Mouse (Mus musculus) MEL (cell line): ENCODE measurements around the gene Lrrc4c. TPM values are rescaled to one million over a fixed set of nuclear protein-coding genes. Genes with fewer than 3 reads are reported as not detected.

ENCODE experiments used
- DNase-seq: peaks from one replicate; pipeline ENCODE4 v3.0.0; 2011; ENCODE audit warnings: low read depth, low spot score
- H3K27ac ChIP-seq: 2 replicates; pipeline ENCODE4 v1.5.1; 2012; ENCODE audit warnings: low read depth, mild to moderate bottlenecking, control low read depth, low read length, moderate library complexity; ENCODE audit not compliant: control insufficient read depth
- H3K27me3 ChIP-seq, 2 experiments: fragments of 150-350 bp in 1 of 2; sonication (generic) in 1 of 2; 2 replicates each; pipeline ENCODE4 v1.6.1; 2012; ENCODE audit warnings: low read length in 2 of 2, mild to moderate bottlenecking in 2 of 2, improper control_type of control experiment in 1 of 2, moderate library complexity in 1 of 2; ENCODE audit not compliant: insufficient read depth in 2 of 2, control insufficient read depth in 1 of 2
- H3K36me3 ChIP-seq, 2 experiments: 2 replicates each; pipeline ENCODE4 v1.6.1; 2012 to 2014; ENCODE audit warnings: low read length in 2 of 2, improper control_type of control experiment in 1 of 2, inconsistent platforms in 1 of 2, mild to moderate bottlenecking in 1 of 2; ENCODE audit not compliant: insufficient read depth in 2 of 2, control insufficient read depth in 1 of 2
- H3K4me1 ChIP-seq, 2 experiments: fragments of 150-350 bp in 1 of 2; sonication (generic) in 1 of 2; 2 replicates each; pipeline ENCODE4 v1.6.1; 2012; ENCODE audit warnings: low read length in 2 of 2, improper control_type of control experiment in 1 of 2, mild to moderate bottlenecking in 1 of 2; ENCODE audit not compliant: insufficient read depth in 2 of 2, control insufficient read depth in 1 of 2
- H3K4me3 ChIP-seq, 2 experiments: fragments of 150-350 bp in 1 of 2; sonication (generic) in 1 of 2; 2 replicates each; pipeline ENCODE4 v1.5.1; 2012; ENCODE audit warnings: low read depth in 2 of 2, low read length in 2 of 2, mild to moderate bottlenecking in 2 of 2, moderate library complexity in 2 of 2, control low read depth in 1 of 2, improper control_type of control experiment in 1 of 2; ENCODE audit not compliant: control insufficient read depth in 1 of 2, insufficient read depth in 1 of 2
- H3K79me2 ChIP-seq: 2 replicates; pipeline ENCODE4 v1.6.1; 2012; ENCODE audit warnings: mild to moderate bottlenecking, low read length, moderate library complexity; ENCODE audit not compliant: control insufficient read depth, poor library complexity, insufficient read depth
- H3K9ac ChIP-seq: 2 replicates; pipeline ENCODE4 v1.6.1; 2012; ENCODE audit warnings: low read depth, mild to moderate bottlenecking, control low read depth, low read length, moderate library complexity; ENCODE audit not compliant: control insufficient read depth, poor library complexity, severe bottlenecking
- H3K9me3 ChIP-seq: fragments of 150-350 bp; sonication (generic); replicated peaks from 2 replicates; pipeline ENCODE4 v1.6.1; 2012; ENCODE audit warnings: mild to moderate bottlenecking, low read length, improper control_type of control experiment, moderate library complexity; ENCODE audit not compliant: insufficient read depth
- BHLHE40 ChIP-seq: IDR thresholded peaks from 2 replicates; pipeline ENCODE4 v1.6.1; 2012; ENCODE audit warnings: low read depth, mild to moderate bottlenecking, inconsistent platforms, low read length, improper control_type of control experiment, borderline replicate concordance
- CHD1 ChIP-seq: IDR thresholded peaks from 2 replicates; pipeline ENCODE4 v1.6.1; 2012; ENCODE audit warnings: low read depth, mild to moderate bottlenecking, inconsistent platforms, low read length, improper control_type of control experiment
- CHD2 ChIP-seq: IDR thresholded peaks from 2 replicates; pipeline ENCODE4 v1.6.1; 2011; ENCODE audit warnings: low read length, improper control_type of control experiment
- ELF1 ChIP-seq: IDR thresholded peaks from 2 replicates; pipeline ENCODE4 v1.6.1; 2014; ENCODE audit warnings: low read depth, mild to moderate bottlenecking, inconsistent platforms, low read length, improper control_type of control experiment, moderate library complexity
- EP300 ChIP-seq, 2 experiments: IDR thresholded peaks; 2 replicates each; pipeline ENCODE4 v1.6.1; 2011; ENCODE audit warnings: improper control_type of control experiment in 2 of 2, low read length in 2 of 2, low read depth in 1 of 2, mild to moderate bottlenecking in 1 of 2
- ETS1 ChIP-seq: IDR thresholded peaks from 2 replicates; pipeline ENCODE4 v1.6.1; 2012; ENCODE audit warnings: low read depth, mild to moderate bottlenecking, inconsistent platforms, low read length, improper control_type of control experiment, moderate library complexity
- GABPA ChIP-seq: IDR thresholded peaks from 2 replicates; pipeline ENCODE4 v1.6.1; 2012; ENCODE audit warnings: low read depth, mild to moderate bottlenecking, inconsistent platforms, low read length, improper control_type of control experiment, moderate library complexity
- GATA1 ChIP-seq: IDR thresholded peaks from 2 replicates; pipeline ENCODE4 v1.6.1; 2011; ENCODE audit warnings: low read depth, low read length, improper control_type of control experiment
- HCFC1 ChIP-seq: IDR thresholded peaks from 2 replicates; pipeline ENCODE4 v1.6.1; 2012; ENCODE audit warnings: low read depth, mild to moderate bottlenecking, inconsistent platforms, low read length, improper control_type of control experiment, moderate library complexity
- MEF2A ChIP-seq: IDR thresholded peaks from 2 replicates; pipeline ENCODE4 v1.6.1; 2014; ENCODE audit warnings: low read depth, mild to moderate bottlenecking, inconsistent platforms, low read length, improper control_type of control experiment; ENCODE audit not compliant: poor library complexity, insufficient replicate concordance, severe bottlenecking; ENCODE audit errors: extremely low read depth
- MYB ChIP-seq: IDR thresholded peaks from 2 replicates; pipeline ENCODE4 v1.6.1; 2011; ENCODE audit warnings: mild to moderate bottlenecking, low read depth, low read length, improper control_type of control experiment
- MYC ChIP-seq: IDR thresholded peaks from 2 replicates; pipeline ENCODE4 v1.6.1; 2011; ENCODE audit warnings: low read depth, mild to moderate bottlenecking, low read length, improper control_type of control experiment, moderate library complexity
- NELFE ChIP-seq: IDR thresholded peaks from 2 replicates; pipeline ENCODE4 v1.6.1; 2011; ENCODE audit warnings: low read depth, low read length, improper control_type of control experiment
- NRF1 ChIP-seq: IDR thresholded peaks from 2 replicates; pipeline ENCODE4 v1.6.1; 2014; ENCODE audit warnings: low read depth, mild to moderate bottlenecking, inconsistent platforms, low read length, improper control_type of control experiment, moderate library complexity; ENCODE audit not compliant: poor library complexity, insufficient read depth, severe bottlenecking
- POLR2A ChIP-seq, 2 experiments: IDR thresholded peaks; 2 replicates each; pipeline ENCODE4 v1.6.1; 2011 to 2012; ENCODE audit warnings: low read length in 2 of 2, mild to moderate bottlenecking in 2 of 2, control low read depth in 1 of 2, improper control_type of control experiment in 1 of 2, low read depth in 1 of 2, moderate library complexity in 1 of 2; ENCODE audit not compliant: control insufficient read depth in 1 of 2, insufficient read depth in 1 of 2, poor library complexity in 1 of 2
- POLR2AphosphoS2 ChIP-seq: IDR thresholded peaks from 2 replicates; pipeline ENCODE4 v1.6.1; 2011; ENCODE audit warnings: low read length, improper control_type of control experiment
- RCOR1 ChIP-seq: IDR thresholded peaks from 2 replicates; pipeline ENCODE4 v1.6.1; 2012; ENCODE audit warnings: low read depth, mild to moderate bottlenecking, inconsistent platforms, low read length, improper control_type of control experiment
- SMC3 ChIP-seq: IDR thresholded peaks from 2 replicates; pipeline ENCODE4 v1.6.1; 2011; ENCODE audit warnings: low read depth, low read length, improper control_type of control experiment
- TAL1 ChIP-seq: IDR thresholded peaks from 2 replicates; pipeline ENCODE4 v1.6.1; 2012; ENCODE audit warnings: mild to moderate bottlenecking, inconsistent platforms, low read length, moderate library complexity, mixed read lengths
- TCF12 ChIP-seq: IDR thresholded peaks from 2 replicates; pipeline ENCODE4 v1.6.1; 2014; ENCODE audit warnings: low read depth, mild to moderate bottlenecking, inconsistent platforms, low read length, improper control_type of control experiment, moderate library complexity
- USF1 ChIP-seq: IDR thresholded peaks from 2 replicates; pipeline ENCODE4 v1.6.1; 2014; ENCODE audit warnings: low read depth, mild to moderate bottlenecking, inconsistent platforms, low read length, improper control_type of control experiment, moderate library complexity
- USF2 ChIP-seq, 2 experiments: IDR thresholded peaks; 2 replicates each; pipeline ENCODE4 v1.6.1; 2011 to 2012; ENCODE audit warnings: improper control_type of control experiment in 2 of 2, low read length in 2 of 2, borderline replicate concordance in 1 of 2, inconsistent platforms in 1 of 2, low read depth in 1 of 2, mild to moderate bottlenecking in 1 of 2; ENCODE audit not compliant: insufficient read depth in 1 of 2
- ZMIZ1 ChIP-seq: IDR thresholded peaks from 2 replicates; pipeline ENCODE4 v1.6.1; 2012; ENCODE audit warnings: low read depth, mild to moderate bottlenecking, inconsistent platforms, low read length, improper control_type of control experiment, moderate library complexity
- ZNF384 ChIP-seq: IDR thresholded peaks from 2 replicates; pipeline ENCODE4 v1.6.1; 2012; ENCODE audit warnings: low read depth, mild to moderate bottlenecking, inconsistent platforms, low read length, improper control_type of control experiment
- polyA plus RNA-seq, 2 experiments: library from polyadenylated mRNA; stranded (reverse) in 1 of 2; unstranded in 1 of 2; fragments of >175 nt in 1 of 2; fragments of >200 nt in 1 of 2; gene quantifications; 2 replicates each; pipeline versions ENCODE4 v1.2.1 to v1.2.4; 2012; ENCODE audit warnings: low replicate concordance in 2 of 2, low read depth in 1 of 2; ENCODE audit not compliant: insufficient read length in 2 of 2, insufficient read depth in 1 of 2, missing spikeins in 1 of 2
- total RNA-seq: library from RNA; depleted of rRNA; stranded (reverse); fragments of 300-350 nt; gene quantifications from 2 replicates; pipeline ENCODE4 v1.2.3, GENCODE M21; 2012

Lrrc4c gene
- total and polyA plus RNA-seq, 3 experiments, result not detected

- Histone ChIP-seq H3K27ac (no peak overlapping the region), H3K36me3 (no peaks in the 10 kb centered on the region), H3K9me3 (no peaks in the 10 kb centered on the region), H3K4me3 (no peak overlapping the region), H3K4me1 (no peaks in the 10 kb centered on the region), H3K9ac (no peak overlapping the region), H3K79me2 (no peaks in the 10 kb centered on the region), H3K27me3 (no peaks in the 10 kb centered on the region)
- no peak for DNase-seq
- TF ChIP-seq ELF1 (no peak), POLR2AphosphoS2 (no peak)
These were observed 1286.8 kb downstream of the Lrrc4c start for GRCm38 (mm10) chr2:97604688-97605215.

- H3K4me1 ChIP-seq, result no peaks in the 10 kb centered on the region
- H3K36me3 ChIP-seq, result no peaks in the 10 kb centered on the region
- DNase-seq, result no peak
- TF ChIP-seq TAL1 (no peak), CHD1 (no peak), MEF2A (no peak), USF2 (IDR thresholded peaks at IDR 0.05; ENCODE audit: borderline replicate concordance in 1 of 2, insufficient read depth in 1 of 2, low read depth in 1 of 2, low read length in 2 of 2) (no peak), BHLHE40 (no peak), POLR2A (IDR thresholded peaks at IDR 0.05; ENCODE audit: control insufficient read depth in 1 of 2, insufficient read depth in 1 of 2, low read depth in 1 of 2, low read length in 2 of 2, poor library complexity in 1 of 2) (no peak), ZNF384 (no peak), NELFE (no peak), USF1 (no peak), GABPA (no peak), TCF12 (no peak), GATA1 (no peak), CHD2 (no peak), MYB (no peak)
- TF ChIP-seq, all 39 proteins: peak for 0
- H3K9ac ChIP-seq, result no peak overlapping the region
- no peak overlapping the region for H3K27ac ChIP-seq
- H3K27me3 ChIP-seq, result no peaks in the 10 kb centered on the region
- no peaks in the 10 kb centered on the region for H3K79me2 ChIP-seq
- H3K9me3 ChIP-seq, result no peaks in the 10 kb centered on the region
- H3K4me3 ChIP-seq, result no peak overlapping the region
These were observed 1291.5 kb downstream of the Lrrc4c start for GRCm38 (mm10) chr2:97609436-97609835.

- no peaks in the 10 kb centered on the region for H3K9me3 ChIP-seq
- H3K9ac ChIP-seq, result no peak overlapping the region
- no peak overlapping the region for H3K27ac ChIP-seq
- H3K4me3 ChIP-seq, result no peak overlapping the region
- H3K4me1 ChIP-seq, result no peaks in the 10 kb centered on the region
- DNase-seq, result no peak
- no peaks in the 10 kb centered on the region for H3K36me3 ChIP-seq
- TF ChIP-seq MYC (no peak), USF2 (IDR thresholded peaks at IDR 0.05; ENCODE audit: borderline replicate concordance in 1 of 2, insufficient read depth in 1 of 2, low read depth in 1 of 2, low read length in 2 of 2) (no peak), RCOR1 (no peak), HCFC1 (no peak), ETS1 (no peak), MYB (no peak), BHLHE40 (no peak), TAL1 (no peak), NRF1 (no peak), GATA1 (no peak), TCF12 (no peak), EP300 (IDR thresholded peaks at IDR 0.05; ENCODE audit: low read depth in 1 of 2, low read length in 2 of 2) (no peak), ZMIZ1 (no peak), SMC3 (no peak)
- no peaks in the 10 kb centered on the region for H3K27me3 ChIP-seq
- H3K79me2 ChIP-seq, result no peaks in the 10 kb centered on the region
These were observed 1292.6 kb downstream of the Lrrc4c start for GRCm38 (mm10) chr2:97610566-97610965.
